Mouse (Mus musculus): ENCODE results near the gene Mgrn1.

The Mgrn1 gene

GRCm38 (mm10) chr16:4979755-4980380 is 93.8 kb downstream of the Mgrn1 start:
- DNase-seq (ENCODE audit: low spot score in 2 of 2), result no peak

DNA sequence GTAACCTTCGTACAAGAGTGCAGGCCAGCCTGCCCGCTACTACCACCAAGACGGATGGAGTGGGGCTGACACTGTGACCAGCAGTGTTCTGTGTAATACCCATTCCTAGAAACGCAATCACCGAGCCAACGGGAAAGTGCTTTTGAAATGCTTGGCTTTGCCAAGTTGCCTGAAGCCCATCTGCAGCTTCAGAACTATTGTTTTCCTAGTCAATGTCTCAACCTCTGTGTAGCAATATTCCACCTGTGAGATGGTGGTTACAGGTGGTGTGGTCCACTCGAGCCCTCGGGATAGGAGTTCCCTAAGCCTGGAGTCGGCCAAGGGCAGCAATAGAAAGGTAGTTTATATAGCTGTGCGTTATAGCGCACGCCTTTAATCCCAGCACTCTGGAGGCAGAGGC is 98.7 kb downstream of the Mgrn1 start:
- no peak for DNase-seq (ENCODE audit: low spot score in 2 of 2)
